Mouse (Mus musculus): ENCODE measurements around the gene Foxp4. TPM values are rescaled to one million over a fixed set of nuclear protein-coding genes. Genes with fewer than 3 reads are reported as not detected.

The Foxp4 gene
- polyA plus RNA-seq, 1 experiment from 2014 or later: 13.9 TPM

DNA sequence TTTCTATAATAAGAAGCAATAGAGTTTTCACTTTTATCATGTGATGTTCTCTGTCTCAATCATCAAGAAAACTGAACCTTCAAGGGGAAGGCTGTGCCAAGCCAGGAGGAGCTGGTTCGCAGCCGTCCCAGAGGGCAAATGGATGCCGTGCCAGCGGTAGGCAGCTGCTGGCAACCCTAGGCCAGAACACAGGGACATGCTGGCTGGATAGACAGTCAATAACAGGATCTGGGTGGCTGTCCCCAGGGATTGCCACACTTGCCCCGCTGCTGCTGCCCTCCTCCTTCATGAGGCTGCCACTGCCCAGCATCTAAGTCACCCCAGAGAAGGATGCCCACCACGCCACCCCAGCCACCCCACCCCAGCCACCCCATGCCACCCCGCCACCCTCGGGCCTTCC is 82.9 kb downstream of the Foxp4 start:
- ATAC-seq (ENCODE audit: insufficient read depth, low FRiP score): no peak
- peaks cover 16% of the 10 kb centered on the region for H3K4me1 ChIP-seq (ENCODE audit: control insufficient read depth, insufficient read depth, low read length)
- no peak overlapping the region for H3K27ac ChIP-seq (ENCODE audit: low read length)
- no peaks in the 10 kb centered on the region for H3K27me3 ChIP-seq (ENCODE audit: control insufficient read depth, insufficient read depth, low read length)
- H3K9me3 ChIP-seq (replicated peaks; ENCODE audit: control insufficient read depth, low read length): peaks cover 4% of the 10 kb centered on the region
- no peak overlapping the region for H3K4me2 ChIP-seq (ENCODE audit: low read depth, low read length)
- no peaks in the 10 kb centered on the region for H3K36me3 ChIP-seq (ENCODE audit: control insufficient read depth, insufficient read depth, low read length)
- no peak overlapping the region for H3K4me3 ChIP-seq (replicated peaks; ENCODE audit: low read length)
- no peak overlapping the region for H3K9ac ChIP-seq (ENCODE audit: low read length)
- WGBS: 82% methylated on average over 8 of the region's 8 CpGs

DNA sequence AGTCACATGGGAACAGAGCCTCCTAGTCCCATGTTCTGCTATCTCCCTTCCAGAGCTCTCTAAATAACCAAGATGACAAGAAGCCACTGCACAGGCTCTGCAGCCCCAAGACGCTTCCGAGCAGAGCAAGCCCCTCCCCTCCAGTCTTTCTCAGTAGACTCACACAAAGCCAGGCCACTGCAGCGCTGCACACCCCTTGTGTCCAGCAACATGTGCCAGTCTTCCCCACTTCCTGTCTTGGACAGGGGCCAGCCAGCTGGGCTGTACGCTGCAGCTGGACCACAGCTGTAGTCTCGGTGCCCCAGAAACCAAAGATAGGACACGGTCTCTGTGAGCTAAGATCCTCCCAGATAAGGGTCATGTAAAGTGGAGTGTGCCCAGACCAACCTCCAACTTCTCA is 86.6 kb downstream of the Foxp4 start:
- Histone ChIP-seq H3K4me3 (replicated peaks; ENCODE audit: low read length) (no peak overlapping the region), H3K9me3 (replicated peaks; ENCODE audit: control insufficient read depth, low read length) (no peaks in the 10 kb centered on the region), H3K4me2 (ENCODE audit: low read depth, low read length) (no peak overlapping the region), H3K36me3 (ENCODE audit: control insufficient read depth, insufficient read depth, low read length) (no peaks in the 10 kb centered on the region), H3K27ac (ENCODE audit: low read length) (no peak overlapping the region), H3K9ac (ENCODE audit: low read length) (no peak overlapping the region), H3K4me1 (ENCODE audit: control insufficient read depth, insufficient read depth, low read length) (peaks cover 17% of the 10 kb centered on the region), H3K27me3 (ENCODE audit: control insufficient read depth, insufficient read depth, low read length) (no peaks in the 10 kb centered on the region)
- WGBS: 26% methylated on average over 6 of the region's 6 CpGs
- no peak for ATAC-seq (ENCODE audit: insufficient read depth, low FRiP score)

DNA sequence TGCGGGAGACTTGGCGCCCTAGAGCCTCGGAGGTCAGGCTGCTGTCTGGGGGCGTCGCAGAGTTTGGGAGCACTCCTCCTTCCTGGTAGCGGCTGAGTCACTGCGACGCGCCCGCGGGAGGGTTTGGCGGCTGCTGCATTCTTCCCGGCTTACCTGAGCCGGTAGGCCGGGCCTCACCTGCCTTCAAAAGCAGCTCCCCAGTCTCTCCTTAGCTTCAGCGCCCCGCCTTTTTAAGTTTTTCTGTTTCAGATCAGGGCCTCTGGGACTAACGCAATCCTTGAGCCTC is 90.0 kb downstream of the Foxp4 start, which contains the start of gene Mdfi:
Gene Mdfi, minus strand, starts transcription at position 210 of the 286 bp plus-strand sequence.
- Histone ChIP-seq H3K4me2 (ENCODE audit: low read depth, low read length) (peak within 1 kb of the TSS; percentile 79), H3K4me3 (replicated peaks; ENCODE audit: low read length) (peak within 1 kb of the TSS; percentile 70), H3K36me3 (ENCODE audit: control insufficient read depth, insufficient read depth, low read length) (no peaks in the 10 kb centered on the region), H3K27ac (ENCODE audit: low read length) (peak within 1 kb of the TSS; percentile 82), H3K27me3 (ENCODE audit: control insufficient read depth, insufficient read depth, low read length) (no peaks in the 10 kb centered on the region), H3K9ac (ENCODE audit: low read length) (peak within 1 kb of the TSS; percentile 80), H3K4me1 (ENCODE audit: control insufficient read depth, insufficient read depth, low read length) (peaks cover 28% of the 10 kb centered on the region), H3K9me3 (replicated peaks; ENCODE audit: control insufficient read depth, low read length) (no peaks in the 10 kb centered on the region)
- 7% methylated on average over 18 of the region's 18 CpGs for WGBS
- peak; percentile 29 for ATAC-seq (ENCODE audit: insufficient read depth, low FRiP score)

DNA sequence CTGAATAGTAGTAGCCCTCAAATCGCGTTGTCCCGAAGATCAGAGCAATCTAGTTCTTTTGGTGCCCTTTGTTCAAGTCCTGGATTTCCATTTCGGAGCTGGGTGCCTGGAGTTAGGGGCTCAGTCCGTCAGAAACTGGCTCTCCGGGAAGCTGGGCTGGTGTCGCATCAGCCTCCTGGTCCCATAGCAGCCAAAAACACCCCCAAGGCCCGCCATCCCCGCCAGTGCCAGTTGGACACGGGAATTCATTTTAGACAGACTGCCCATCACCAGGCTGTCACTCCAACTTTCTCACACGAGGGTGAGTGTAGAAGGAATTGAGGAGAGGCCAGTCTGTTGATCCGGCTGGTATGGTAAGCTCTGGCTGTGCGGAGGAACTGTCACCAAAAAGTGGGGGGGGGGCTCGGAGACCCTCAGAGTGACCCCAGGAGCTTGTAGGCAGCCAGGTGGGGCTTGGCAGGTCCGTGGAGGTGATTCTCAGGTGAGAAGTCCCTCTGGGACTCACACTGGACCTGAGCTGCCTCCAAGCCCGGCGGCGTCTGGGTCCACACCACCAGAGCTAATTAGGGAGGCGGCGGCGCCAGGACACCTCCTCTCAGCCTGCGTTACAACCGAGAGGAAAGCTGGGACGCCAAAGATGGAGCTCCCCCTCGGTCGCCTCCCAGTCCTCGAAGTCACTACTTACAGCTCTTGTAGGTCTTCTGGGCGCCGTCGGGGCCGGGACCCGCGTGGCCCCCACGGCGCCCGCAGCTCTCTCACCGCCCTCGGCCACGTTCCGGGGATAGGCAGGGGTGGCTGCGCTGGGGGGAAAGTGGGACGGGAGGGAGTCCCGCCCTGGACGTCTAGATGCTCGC is 90.6 kb downstream of the Foxp4 start:
- whole genome bisulfite sequencing: 2% methylated on average over 45 of the region's 45 CpGs
- Histone ChIP-seq H3K4me3 (replicated peaks; ENCODE audit: low read length) (peak overlapping the region; percentile 70), H3K36me3 (ENCODE audit: control insufficient read depth, insufficient read depth, low read length) (no peaks in the 10 kb centered on the region), H3K9me3 (replicated peaks; ENCODE audit: control insufficient read depth, low read length) (no peaks in the 10 kb centered on the region), H3K4me2 (ENCODE audit: low read depth, low read length) (peak overlapping the region; percentile 79), H3K27me3 (ENCODE audit: control insufficient read depth, insufficient read depth, low read length) (no peaks in the 10 kb centered on the region), H3K9ac (ENCODE audit: low read length) (peak overlapping the region; percentile 80), H3K4me1 (ENCODE audit: control insufficient read depth, insufficient read depth, low read length) (peaks cover 28% of the 10 kb centered on the region), H3K27ac (ENCODE audit: low read length) (peak overlapping the region; percentile 82)
- ATAC-seq (ENCODE audit: insufficient read depth, low FRiP score): no peak

DNA sequence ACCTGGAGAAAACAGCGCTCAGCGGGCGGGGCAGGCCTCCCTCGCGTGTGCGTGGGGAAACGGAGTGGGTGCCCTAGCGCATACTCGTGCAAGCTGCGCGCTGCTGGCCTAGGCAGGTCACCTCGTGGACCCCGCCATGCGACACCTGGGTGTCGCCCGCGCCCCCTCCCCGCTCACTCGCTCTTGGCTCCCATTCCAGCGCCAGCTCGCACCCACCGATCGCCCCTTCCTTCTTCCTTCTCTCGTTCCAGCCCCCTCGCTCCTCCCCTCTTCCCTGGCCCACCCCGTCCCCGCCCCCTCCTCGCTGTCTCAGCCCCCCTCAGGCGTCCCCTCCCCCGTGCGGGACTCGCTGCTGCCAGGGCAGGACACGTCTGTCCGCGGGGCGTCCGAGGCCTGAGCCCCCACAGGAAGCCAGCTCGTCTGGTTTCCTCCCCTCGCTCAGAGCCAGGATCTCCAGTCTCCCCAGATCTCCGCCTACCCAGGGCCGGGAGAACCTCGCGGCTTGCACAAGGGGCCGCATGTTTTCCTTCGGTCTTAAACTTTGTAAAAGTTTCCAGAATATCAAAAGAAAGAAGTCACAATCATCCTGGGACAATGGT is 91.3 kb downstream of the Foxp4 start:
- Histone ChIP-seq H3K9me3 (replicated peaks; ENCODE audit: control insufficient read depth, low read length) (no peaks in the 10 kb centered on the region), H3K27ac (ENCODE audit: low read length) (peak overlapping the region; percentile 82), H3K36me3 (ENCODE audit: control insufficient read depth, insufficient read depth, low read length) (no peaks in the 10 kb centered on the region), H3K4me3 (replicated peaks; ENCODE audit: low read length) (peak overlapping the region; percentile 70), H3K4me2 (ENCODE audit: low read depth, low read length) (peak overlapping the region; percentile 79), H3K9ac (ENCODE audit: low read length) (peak overlapping the region; percentile 80), H3K27me3 (ENCODE audit: control insufficient read depth, insufficient read depth, low read length) (no peaks in the 10 kb centered on the region), H3K4me1 (ENCODE audit: control insufficient read depth, insufficient read depth, low read length) (peaks cover 28% of the 10 kb centered on the region)
- peak; percentile 79 for ATAC-seq (ENCODE audit: insufficient read depth, low FRiP score)
- WGBS: under 1% methylated on average over 45 of the region's 45 CpGs

DNA sequence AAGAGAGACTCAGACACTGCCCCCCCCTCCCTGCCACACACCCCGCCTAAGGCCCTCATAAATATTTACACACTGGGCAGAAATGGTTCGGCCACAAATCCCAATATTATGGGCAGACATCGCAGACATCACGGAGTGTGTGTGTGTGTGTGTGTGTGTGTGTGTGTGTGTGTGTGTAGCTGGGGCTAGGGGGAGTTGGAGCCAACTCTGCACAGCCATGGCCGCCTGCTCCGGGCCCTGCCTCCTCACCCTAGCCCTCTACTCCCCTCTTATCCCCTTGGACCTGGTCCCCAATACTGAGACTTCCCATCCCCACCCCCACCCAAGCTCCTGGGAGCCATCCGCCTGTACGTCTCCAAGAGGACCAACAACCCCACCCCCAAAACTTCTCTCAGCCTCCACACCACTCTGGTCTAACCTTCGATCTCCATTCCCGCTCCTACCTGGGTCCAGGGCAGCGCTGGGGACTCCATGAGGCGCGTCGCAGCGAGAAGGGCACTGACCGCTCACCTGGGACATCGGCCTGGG is 91.9 kb downstream of the Foxp4 start:
- Histone ChIP-seq H3K4me1 (ENCODE audit: control insufficient read depth, insufficient read depth, low read length) (peaks cover 24% of the 10 kb centered on the region), H3K4me3 (replicated peaks; ENCODE audit: low read length) (peak overlapping the region; percentile 70), H3K9ac (ENCODE audit: low read length) (peak overlapping the region; percentile 80), H3K9me3 (replicated peaks; ENCODE audit: control insufficient read depth, low read length) (no peaks in the 10 kb centered on the region), H3K27ac (ENCODE audit: low read length) (peak overlapping the region; percentile 82), H3K4me2 (ENCODE audit: low read depth, low read length) (peak overlapping the region; percentile 79), H3K36me3 (ENCODE audit: control insufficient read depth, insufficient read depth, low read length) (no peaks in the 10 kb centered on the region), H3K27me3 (ENCODE audit: control insufficient read depth, insufficient read depth, low read length) (no peaks in the 10 kb centered on the region)
- under 1% methylated on average over 17 of the region's 17 CpGs for WGBS
- ATAC-seq (ENCODE audit: insufficient read depth, low FRiP score): peak; percentile 48

DNA sequence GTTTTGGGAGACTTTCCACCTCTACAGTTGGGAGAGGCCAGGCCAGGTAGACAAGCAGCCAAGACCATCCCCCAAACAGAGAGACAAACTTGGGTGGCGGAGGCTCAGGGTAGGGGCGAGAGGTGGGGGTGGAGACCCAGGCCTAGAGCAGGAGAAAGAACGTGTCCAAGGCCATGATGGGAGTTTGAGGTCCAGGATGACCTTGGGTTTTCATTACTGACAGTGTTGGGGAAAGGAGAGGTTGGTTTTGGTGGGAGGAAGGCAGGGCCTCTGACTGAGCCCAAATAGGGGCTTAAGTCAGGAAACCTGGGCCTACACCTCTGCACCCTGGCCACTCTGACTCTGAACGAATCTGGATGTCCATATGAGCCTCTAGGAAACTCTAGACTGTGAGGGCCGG is 92.7 kb downstream of the Foxp4 start:
- peaks cover 6% of the 10 kb centered on the region for H3K36me3 ChIP-seq (ENCODE audit: control insufficient read depth, insufficient read depth, low read length)
- peaks cover 21% of the 10 kb centered on the region for H3K4me1 ChIP-seq (ENCODE audit: control insufficient read depth, insufficient read depth, low read length)
- no peaks in the 10 kb centered on the region for H3K9me3 ChIP-seq (replicated peaks; ENCODE audit: control insufficient read depth, low read length)
- 48% methylated on average over 5 of the region's 5 CpGs for WGBS
- peak overlapping the region; percentile 79 for H3K4me2 ChIP-seq (ENCODE audit: low read depth, low read length)
- ATAC-seq (ENCODE audit: insufficient read depth, low FRiP score): no peak
- peak overlapping the region; percentile 82 for H3K27ac ChIP-seq (ENCODE audit: low read length)
- peak overlapping the region; percentile 70 for H3K4me3 ChIP-seq (replicated peaks; ENCODE audit: low read length)
- peak overlapping the region; percentile 80 for H3K9ac ChIP-seq (ENCODE audit: low read length)
- H3K27me3 ChIP-seq (ENCODE audit: control insufficient read depth, insufficient read depth, low read length): no peaks in the 10 kb centered on the region

DNA sequence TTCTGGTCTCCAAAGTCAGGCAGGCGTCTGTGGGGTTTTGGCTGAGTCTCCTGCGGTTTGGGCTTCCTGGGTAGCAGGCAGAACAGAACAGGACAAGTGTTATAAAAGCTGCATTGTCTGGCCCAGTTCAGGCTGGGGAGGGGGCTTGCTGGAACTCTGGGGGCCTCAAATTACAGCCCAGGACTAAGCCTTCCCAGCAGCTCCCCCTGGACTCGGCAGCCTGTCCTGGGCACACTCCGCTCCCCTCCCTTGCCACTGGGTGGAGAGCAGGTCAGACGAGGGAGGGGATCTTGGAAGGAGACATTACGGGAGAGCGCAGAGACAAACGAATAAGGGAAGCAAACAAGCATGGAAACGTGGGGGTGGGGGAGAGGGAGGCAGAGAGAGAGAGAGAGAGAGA is 93.3 kb downstream of the Foxp4 start:
- WGBS: 15% methylated on average over 9 of the region's 9 CpGs

DNA sequence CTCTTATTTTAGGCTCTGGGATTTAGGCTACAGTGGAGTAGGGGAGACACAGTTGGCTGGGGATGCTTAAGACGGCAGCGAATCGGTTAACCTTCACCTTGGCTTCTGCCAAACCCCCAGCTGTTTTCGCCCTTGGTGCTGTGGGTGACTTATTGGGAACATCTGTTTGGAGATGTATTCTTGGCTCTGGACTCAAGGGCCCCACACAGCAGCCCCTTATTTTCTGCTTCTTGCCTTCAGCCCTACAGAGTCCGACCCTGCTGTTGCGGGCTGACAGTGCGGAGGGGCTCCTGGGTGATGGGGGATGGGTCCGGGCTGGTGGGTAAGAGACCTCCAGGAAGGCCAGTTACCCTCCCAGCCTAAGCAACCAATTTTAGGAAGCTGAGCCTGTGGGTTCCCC is 103.1 kb downstream of the Foxp4 start:
- Histone ChIP-seq H3K9ac (ENCODE audit: low read length) (0 out of 2 replicates have a peak overlapping the region, but pooled peaks have one; percentile 3), H3K27me3 (ENCODE audit: control insufficient read depth, insufficient read depth, low read length) (no peaks in the 10 kb centered on the region), H3K4me1 (ENCODE audit: control insufficient read depth, insufficient read depth, low read length) (peaks cover 11% of the 10 kb centered on the region), H3K9me3 (replicated peaks; ENCODE audit: control insufficient read depth, low read length) (no peaks in the 10 kb centered on the region), H3K27ac (ENCODE audit: low read length) (peak overlapping the region; percentile 46; the same call in 1 of the 2 replicates), H3K4me3 (replicated peaks; ENCODE audit: low read length) (no peak overlapping the region), H3K36me3 (ENCODE audit: control insufficient read depth, insufficient read depth, low read length) (peaks cover 16% of the 10 kb centered on the region), H3K4me2 (ENCODE audit: low read depth, low read length) (no peak overlapping the region)
- ATAC-seq (ENCODE audit: insufficient read depth, low FRiP score): peak; percentile 61; the same call in 1 of the 2 replicates
- 58% methylated on average over 8 of the region's 8 CpGs for WGBS

More for the DNA sequence above, 93.3 kb downstream of the Foxp4 start:
- Histone ChIP-seq H3K36me3 (ENCODE audit: control insufficient read depth, insufficient read depth, low read length) (peaks cover 8% of the 10 kb centered on the region), H3K9me3 (replicated peaks; ENCODE audit: control insufficient read depth, low read length) (no peaks in the 10 kb centered on the region), H3K4me1 (ENCODE audit: control insufficient read depth, insufficient read depth, low read length) (peaks cover 21% of the 10 kb centered on the region), H3K27me3 (ENCODE audit: control insufficient read depth, insufficient read depth, low read length) (no peaks in the 10 kb centered on the region), H3K9ac (ENCODE audit: low read length) (peak overlapping the region; percentile 80), H3K4me3 (replicated peaks; ENCODE audit: low read length) (peak overlapping the region; percentile 70), H3K27ac (ENCODE audit: low read length) (no peak overlapping the region; the same call in 1 of the 2 replicates), H3K4me2 (ENCODE audit: low read depth, low read length) (peak overlapping the region; percentile 79)
- no peak for ATAC-seq (ENCODE audit: insufficient read depth, low FRiP score)

Measured in stomach, embryonic 16.5 days (tissue).